Mouse (Mus musculus) small intestine, adult 2 months (tissue): ENCODE data around the gene Smu1. TPM values are rescaled to one million over a fixed set of nuclear protein-coding genes. Genes with fewer than 3 reads are reported as not detected.

Experiments used
- H3K27ac ChIP-seq: fragments of 200-500 bp; 2 replicates; pipeline ENCODE4 v1.5.1; 2012; ENCODE audit warnings: low read depth, low read length, control low read depth, inconsistent platforms; ENCODE audit not compliant: insufficient read depth
- H3K27me3 ChIP-seq: fragments of 200-500 bp; 2 replicates; pipeline ENCODE4 v1.6.1; 2012; ENCODE audit warnings: mild to moderate bottlenecking, moderate library complexity, low read length, inconsistent platforms; ENCODE audit not compliant: control insufficient read depth, insufficient read depth
- H3K36me3 ChIP-seq: fragments of 200-500 bp; 2 replicates; pipeline ENCODE4 v1.6.1; 2012; ENCODE audit warnings: mild to moderate bottlenecking, low read length, control low read depth, inconsistent platforms; ENCODE audit not compliant: control insufficient read depth, insufficient read depth
- H3K4me1 ChIP-seq: fragments of 200-500 bp; 2 replicates; pipeline ENCODE4 v1.6.1; 2012; ENCODE audit warnings: low read length, inconsistent platforms, mixed read lengths; ENCODE audit not compliant: control insufficient read depth, insufficient read depth, insufficient read length
- H3K4me3 ChIP-seq: fragments of 200-500 bp; 2 replicates; pipeline ENCODE4 v1.5.1; 2012; ENCODE audit warnings: low read depth, mild to moderate bottlenecking, control low read depth, inconsistent platforms, low read length, moderate library complexity
- CTCF ChIP-seq: fragments of 200-500 bp; IDR thresholded peaks from 2 replicates; pipeline ENCODE4 v1.5.1; 2012; ENCODE audit warnings: low read depth, mild to moderate bottlenecking, control low read depth, inconsistent platforms, low read length, moderate library complexity, mixed read lengths; ENCODE audit not compliant: insufficient replicate concordance, insufficient read length; ENCODE audit errors: extremely low read depth
- POLR2A ChIP-seq: fragments of 200-500 bp; IDR thresholded peaks from 2 replicates; pipeline ENCODE4 v1.6.1; 2012; ENCODE audit warnings: low read depth, mild to moderate bottlenecking, control low read depth, inconsistent platforms, low read length, moderate library complexity
- WGBS: fragments of 180-500 bp; shearing (Covaris S2); methylation state at CpG from one replicate; pipeline ENCODE4 v1.1.7; 2018; 5-methylcytosine and 5-hydroxymethylcytosine counted together
- polyA plus RNA-seq: library from polyadenylated mRNA; depleted of rRNA; stranded (reverse); fragments of >200 nt; gene quantifications from 2 replicates; pipeline ENCODE4 v1.2.3, GENCODE M21; 2012

Smu1 gene
- polyA plus RNA-seq, 1 experiment, result 9.6 TPM

DNA sequence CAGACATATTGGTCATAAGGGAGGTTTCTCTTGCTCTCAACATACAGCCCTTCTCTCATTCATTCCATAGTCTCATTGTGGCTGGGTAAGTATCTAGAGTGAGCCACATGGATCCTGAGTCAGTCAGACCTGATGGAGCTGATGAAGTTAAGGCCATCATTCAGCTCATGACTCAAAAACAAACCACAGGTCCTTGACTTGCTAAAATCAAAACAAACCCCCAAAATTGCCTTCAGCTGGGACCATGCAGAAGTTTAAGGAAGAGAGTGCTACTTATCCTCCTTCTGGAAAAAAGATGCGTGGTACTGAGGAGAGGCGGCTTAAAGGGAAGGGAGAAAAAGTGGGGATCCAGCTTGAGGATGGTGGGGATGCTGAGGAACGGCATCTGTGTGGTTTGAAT is 38.0 kb upstream of the Smu1 start:
- 93% methylated on average over 3 of the region's 3 CpGs for WGBS
- Histone ChIP-seq H3K4me3 (no peak overlapping the region), H3K27me3 (no peaks in the 10 kb centered on the region), H3K36me3 (0 out of 2 replicates have a peak, but pooled peaks cover 2% of the 10 kb centered on the region), H3K27ac (no peak overlapping the region), H3K4me1 (peaks cover 16% of the 10 kb centered on the region; the same call in 1 of the 2 replicates)
- TF ChIP-seq POLR2A, result no peak
- TF ChIP-seq CTCF, result no peak

DNA sequence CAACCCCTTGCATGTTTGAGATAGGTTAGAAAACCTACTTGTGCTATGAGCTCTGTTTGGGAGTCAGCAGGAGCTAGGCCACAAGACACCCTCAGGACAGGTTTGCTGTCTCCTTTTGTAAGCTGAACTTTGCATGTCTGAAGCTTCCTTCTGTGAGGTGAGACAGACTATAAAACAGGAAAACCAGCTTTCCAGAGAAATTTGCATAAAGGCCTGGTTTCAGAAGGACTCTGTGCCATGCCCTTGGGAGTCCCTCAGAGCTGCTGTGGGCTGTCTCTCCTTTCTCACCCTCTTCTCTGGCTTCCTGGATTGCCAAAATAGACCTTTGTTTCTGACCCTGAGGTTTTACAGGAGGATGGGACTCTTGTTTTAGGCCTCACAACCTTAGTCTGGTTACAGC is 36.6 kb upstream of the Smu1 start:
- H3K27ac ChIP-seq, result no peak overlapping the region
- no peak overlapping the region for H3K4me3 ChIP-seq
- TF ChIP-seq CTCF, result no peak
- TF ChIP-seq POLR2A, result no peak

DNA sequence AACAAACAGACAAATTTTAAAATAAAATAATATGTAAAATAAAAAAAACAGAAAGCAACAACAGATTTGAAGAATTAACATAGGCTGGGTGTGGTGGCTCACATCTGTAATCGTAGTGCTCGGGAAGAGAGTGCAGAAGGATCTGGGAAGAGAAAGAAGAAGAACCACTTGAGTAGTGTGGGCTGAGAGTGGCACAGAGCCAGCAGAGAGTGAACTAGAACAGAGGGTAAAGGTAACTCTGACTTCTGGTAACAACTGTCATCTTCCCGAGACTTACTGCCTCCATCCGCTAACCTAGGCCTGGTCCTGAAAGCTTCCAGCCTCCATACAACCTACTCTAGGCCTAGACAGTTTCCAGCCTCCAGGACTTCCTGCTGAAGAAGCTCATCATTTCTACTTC is 33.5 kb upstream of the Smu1 start:
- H3K4me1 ChIP-seq, result no peaks in the 10 kb centered on the region
- WGBS, result 80% methylated on average over 4 of the region's 4 CpGs
- no peaks in the 10 kb centered on the region for H3K36me3 ChIP-seq
- TF ChIP-seq POLR2A, result no peak
- TF ChIP-seq CTCF, result no peak
- H3K27ac ChIP-seq, result no peak overlapping the region
- no peak overlapping the region for H3K4me3 ChIP-seq
- no peaks in the 10 kb centered on the region for H3K27me3 ChIP-seq

More for the DNA sequence above, 36.6 kb upstream of the Smu1 start:
- Histone ChIP-seq H3K4me1 (peaks cover 9% of the 10 kb centered on the region; the same call in 1 of the 2 replicates), H3K27me3 (no peaks in the 10 kb centered on the region), H3K36me3 (no peaks in the 10 kb centered on the region)

DNA sequence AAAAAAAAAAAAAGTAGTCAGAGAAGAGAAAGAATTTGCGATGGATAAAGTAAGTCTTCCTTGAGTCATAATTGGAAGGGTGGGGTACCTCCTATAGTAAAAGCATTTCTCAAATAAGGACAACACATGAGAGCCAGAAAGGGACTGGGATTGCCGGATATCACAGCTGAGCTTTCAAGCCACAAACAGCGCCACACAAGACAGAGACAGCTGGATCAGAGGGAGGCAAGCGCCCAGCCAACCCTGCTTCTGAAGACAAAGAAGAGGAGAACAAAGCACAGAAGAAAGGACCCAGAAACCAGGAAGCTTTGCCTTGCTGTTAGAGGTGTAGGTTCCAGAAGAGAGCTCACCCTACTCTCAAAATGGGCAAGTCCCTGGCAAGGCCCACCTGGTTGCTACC is 28.9 kb upstream of the Smu1 start:
- Histone ChIP-seq H3K36me3 (no peaks in the 10 kb centered on the region), H3K4me3 (no peak overlapping the region), H3K27ac (no peak overlapping the region), H3K27me3 (no peaks in the 10 kb centered on the region), H3K4me1 (peaks cover 4% of the 10 kb centered on the region; the same call in 1 of the 2 replicates)
- 94% methylated on average over 4 of the region's 4 CpGs for WGBS
- TF ChIP-seq CTCF (no peak), POLR2A (no peak)

DNA sequence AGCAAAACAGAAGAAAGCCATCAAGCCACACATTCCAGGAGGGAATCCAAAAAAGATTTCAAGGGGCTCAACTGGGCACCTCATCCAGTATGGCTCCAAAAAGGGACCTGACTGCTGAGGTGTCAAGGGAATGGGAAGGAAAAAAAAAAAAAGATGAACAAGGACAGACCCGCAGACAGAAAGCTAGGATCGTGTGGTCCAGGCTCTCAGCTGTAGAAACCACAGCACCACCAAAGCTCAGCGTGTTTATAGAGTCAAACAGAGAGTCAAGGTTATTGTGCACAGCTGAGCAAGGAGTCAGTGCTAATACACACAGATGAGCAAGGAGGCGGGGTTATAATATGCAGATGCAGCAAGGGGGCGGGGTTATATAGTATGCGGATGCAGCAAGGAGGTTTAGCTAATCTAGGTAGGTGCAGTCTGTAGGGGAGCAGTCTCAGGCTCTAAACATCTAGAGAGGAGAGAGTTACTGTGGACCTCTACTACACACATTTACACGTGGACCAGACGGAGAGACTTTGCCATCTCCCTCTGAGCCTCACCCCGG is 28.0 kb upstream of the Smu1 start:
- Histone ChIP-seq H3K4me1 (peaks cover 7% of the 10 kb centered on the region), H3K27ac (no peak overlapping the region), H3K36me3 (no peaks in the 10 kb centered on the region), H3K27me3 (no peaks in the 10 kb centered on the region), H3K4me3 (no peak overlapping the region)
- TF ChIP-seq CTCF (no peak), POLR2A (no peak)
- WGBS, result 58% methylated on average over 9 of the region's 9 CpGs

DNA sequence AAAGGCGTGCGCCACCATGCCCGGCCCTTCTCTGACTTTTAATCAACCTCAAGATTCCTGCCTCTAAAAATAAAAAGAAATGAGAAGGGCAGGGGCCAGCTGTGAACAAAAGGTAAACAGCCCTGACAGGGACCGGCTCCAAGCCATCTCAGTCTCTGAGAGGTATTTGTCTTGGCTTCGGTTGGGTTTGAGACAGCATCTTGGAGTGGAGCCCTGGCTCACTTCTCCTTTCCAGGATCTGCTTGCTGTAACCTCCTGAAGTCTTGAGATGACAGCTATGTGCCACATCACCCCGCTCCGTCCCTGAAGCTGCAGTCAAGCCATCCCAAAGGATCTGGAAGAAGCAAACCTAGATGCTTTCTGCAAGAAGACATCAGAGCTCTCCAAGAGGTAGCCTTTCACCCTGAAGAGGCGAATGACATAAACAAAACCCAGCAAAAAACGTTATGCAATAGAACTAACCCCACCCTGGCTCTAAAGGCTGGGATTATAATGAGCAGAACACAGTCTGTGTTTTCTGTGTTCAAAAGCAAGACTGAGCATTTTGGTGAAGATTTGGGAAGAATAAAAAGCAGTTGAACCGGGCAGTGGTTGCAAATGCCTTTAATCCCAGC is 26.9 kb upstream of the Smu1 start:
- Histone ChIP-seq H3K27me3 (no peaks in the 10 kb centered on the region), H3K27ac (no peak overlapping the region), H3K4me3 (no peak overlapping the region), H3K36me3 (no peaks in the 10 kb centered on the region), H3K4me1 (peaks cover 8% of the 10 kb centered on the region)
- no peak for TF ChIP-seq CTCF
- no peak for TF ChIP-seq POLR2A
- 72% methylated on average over 10 of the region's 10 CpGs for WGBS

DNA sequence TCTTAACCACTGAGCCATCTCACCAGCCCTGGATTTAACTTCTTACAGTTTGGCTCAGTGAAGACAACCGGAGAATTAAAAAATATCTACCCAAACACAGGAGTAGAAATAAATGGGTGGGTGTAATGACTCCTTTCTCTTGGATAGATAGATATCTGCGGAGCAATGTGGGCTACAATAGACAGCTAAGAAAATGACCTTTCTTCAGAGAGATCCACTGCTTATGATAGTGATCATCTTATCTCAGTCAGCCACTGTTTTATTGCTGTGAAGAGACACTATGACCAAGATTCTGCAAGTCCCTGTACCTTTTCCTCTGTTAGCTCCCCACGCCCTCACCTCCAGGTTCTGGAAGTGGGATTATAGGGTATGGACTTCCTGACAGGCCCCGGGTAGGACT is 25.3 kb upstream of the Smu1 start:
- peaks cover 10% of the 10 kb centered on the region for H3K4me1 ChIP-seq
- TF ChIP-seq CTCF, result no peak
- no peak for TF ChIP-seq POLR2A
- WGBS, result 64% methylated on average over 4 of the region's 4 CpGs
- no peaks in the 10 kb centered on the region for H3K27me3 ChIP-seq
- H3K4me3 ChIP-seq, result no peak overlapping the region
- H3K36me3 ChIP-seq, result no peaks in the 10 kb centered on the region
- H3K27ac ChIP-seq, result no peak overlapping the region
